Mouse (Mus musculus) lung, postnatal 0 days (tissue): Measurements from ENCODE around the gene Mindy4.

Experiments
- CTCF ChIP-seq: IDR thresholded peaks from 2 replicates; pipeline ENCODE4 v1.5.1; 2016; ENCODE audit warnings: antibody characterized with exemption, mild to moderate bottlenecking
- EP300 ChIP-seq: IDR thresholded peaks from 2 replicates; pipeline ENCODE4 v1.6.1; 2016; ENCODE audit warnings: antibody characterized with exemption, mild to moderate bottlenecking, control low read depth

- TF ChIP-seq CTCF = no peak
- no peak for TF ChIP-seq EP300
Observed at GRCm38 (mm10) chr6:55246441-55246840, 43.3 kb downstream of the Mindy4 start.
